Mouse (Mus musculus) MEL-GATA-1-ER (cell line): ENCODE data around the gene Gm6993.

Source experiments
- DNase-seq: peaks from one replicate; pipeline ENCODE4 v3.0.0-alpha.2; 2012; ENCODE audit warnings: low read depth; ENCODE audit errors: extremely low read depth

Gene Gm6993

DNA sequence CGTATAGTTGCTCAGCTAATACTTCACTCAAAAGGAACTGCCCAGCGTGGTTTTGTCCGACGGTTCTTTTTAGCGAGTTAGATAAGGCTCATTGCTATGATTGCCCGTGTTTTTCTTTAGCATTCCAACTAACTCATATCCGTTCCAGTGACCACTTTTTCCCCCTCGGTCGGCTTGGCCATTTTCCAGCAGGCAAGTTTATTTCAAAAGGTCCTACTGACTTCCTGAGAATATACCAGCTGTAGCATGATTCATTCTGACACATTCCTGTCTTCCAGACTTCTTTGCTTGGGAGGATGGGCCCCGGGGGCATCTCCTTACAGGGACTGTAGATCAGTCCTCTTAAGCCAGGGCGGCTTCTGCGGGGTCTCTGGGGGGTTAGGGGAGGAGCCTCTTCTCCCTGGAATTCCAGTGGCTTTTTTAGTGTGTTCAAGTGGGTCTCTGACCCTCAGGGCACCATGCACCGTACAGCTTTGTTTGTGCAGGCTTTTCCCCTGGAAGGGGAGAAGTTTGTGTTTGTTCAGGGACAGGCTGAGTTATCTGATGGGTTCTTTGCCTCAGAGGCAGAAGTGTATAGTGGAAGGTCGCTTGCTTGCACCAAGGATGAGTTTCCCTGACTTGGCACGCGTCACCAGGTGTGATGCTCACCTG lies 30.9 kb downstream of the Gm6993 start:
- no peak for DNase-seq

DNA sequence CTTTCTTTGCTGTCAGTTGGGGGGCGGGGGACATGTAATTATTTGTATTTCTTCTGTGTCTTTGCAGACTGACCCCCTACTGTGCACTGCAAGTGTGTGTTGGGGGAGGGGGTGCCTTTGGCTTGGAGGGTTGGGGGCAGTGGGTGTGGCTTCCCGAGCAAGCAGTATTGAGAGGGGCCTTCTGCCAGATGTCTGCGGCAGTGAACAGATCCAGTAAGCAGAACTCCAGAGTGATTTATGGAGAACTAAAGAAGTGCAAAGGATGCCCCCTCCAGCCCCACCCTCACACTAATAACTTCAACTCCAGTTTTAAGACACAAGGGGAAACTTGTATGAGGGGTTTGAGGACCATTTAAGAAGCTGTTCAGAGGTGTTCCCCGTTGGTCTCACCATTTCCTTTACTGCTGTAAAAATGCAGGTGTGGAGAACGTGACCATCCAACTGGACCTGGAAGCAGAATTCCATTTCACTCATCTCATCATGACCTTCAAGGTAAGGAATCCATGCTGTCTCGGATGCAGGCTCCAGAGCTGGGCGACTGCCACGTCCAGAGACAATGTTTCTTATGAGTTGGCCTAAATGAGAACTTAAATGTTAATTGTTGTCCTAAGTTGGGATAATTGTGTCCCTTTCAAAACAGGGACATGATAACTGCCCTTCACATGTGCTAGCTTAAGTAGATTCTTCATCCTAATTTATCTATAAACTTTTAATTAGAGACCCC lies 31.6 kb downstream of the Gm6993 start:
- DNase-seq = no peak

- DNase-seq = no peak
Measured at GRCm38 (mm10) chr12:31272846-31273245, 32.3 kb downstream of the Gm6993 start.

DNA sequence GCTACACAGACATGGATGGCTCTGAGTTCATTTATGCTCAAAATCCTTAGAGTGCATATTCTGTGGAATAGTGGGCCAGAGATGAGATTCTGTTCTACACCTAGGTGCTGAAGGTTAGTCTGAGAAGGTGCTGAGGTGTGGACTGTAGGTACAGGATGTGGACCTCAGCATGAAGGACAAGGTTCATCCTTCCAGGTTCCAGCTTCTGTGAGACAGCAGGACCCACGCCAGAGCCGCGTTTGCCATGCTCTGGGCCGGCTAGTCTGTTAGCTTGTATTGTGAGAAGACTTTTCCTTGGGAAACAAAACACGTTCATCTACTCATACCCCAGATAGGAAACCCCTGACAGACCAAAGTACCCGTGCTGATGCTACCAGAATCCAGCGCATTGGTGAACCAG lies 33.1 kb downstream of the Gm6993 start:
- no peak for DNase-seq

DNA sequence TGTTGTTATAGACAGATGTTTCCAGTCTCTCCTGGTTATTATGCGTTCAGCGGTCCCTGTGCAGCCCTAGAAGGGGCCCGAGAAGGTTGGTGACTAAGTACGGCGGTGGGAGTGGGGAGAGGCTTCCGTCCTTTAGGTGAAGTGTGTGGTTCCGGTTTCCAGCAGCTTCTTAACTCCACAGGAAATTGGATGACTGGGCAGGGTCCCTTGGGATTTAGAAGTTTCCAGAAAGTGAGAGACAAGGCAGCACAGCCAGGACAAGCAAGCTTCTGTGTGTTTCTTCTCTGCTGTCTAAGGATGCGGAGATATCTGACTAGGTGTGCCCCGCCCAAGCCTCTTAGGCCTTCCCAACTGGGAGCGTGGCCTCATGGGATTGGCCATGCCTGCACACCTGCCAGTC lies 34.8 kb downstream of the Gm6993 start:
- no peak for DNase-seq

GRCm38 (mm10) chr12:31278270-31278669 lies 37.7 kb downstream of the Gm6993 start:
- DNase-seq = no peak

GRCm38 (mm10) chr12:31280318-31280717 lies 39.7 kb downstream of the Gm6993 start:
- DNase-seq = no peak

DNA sequence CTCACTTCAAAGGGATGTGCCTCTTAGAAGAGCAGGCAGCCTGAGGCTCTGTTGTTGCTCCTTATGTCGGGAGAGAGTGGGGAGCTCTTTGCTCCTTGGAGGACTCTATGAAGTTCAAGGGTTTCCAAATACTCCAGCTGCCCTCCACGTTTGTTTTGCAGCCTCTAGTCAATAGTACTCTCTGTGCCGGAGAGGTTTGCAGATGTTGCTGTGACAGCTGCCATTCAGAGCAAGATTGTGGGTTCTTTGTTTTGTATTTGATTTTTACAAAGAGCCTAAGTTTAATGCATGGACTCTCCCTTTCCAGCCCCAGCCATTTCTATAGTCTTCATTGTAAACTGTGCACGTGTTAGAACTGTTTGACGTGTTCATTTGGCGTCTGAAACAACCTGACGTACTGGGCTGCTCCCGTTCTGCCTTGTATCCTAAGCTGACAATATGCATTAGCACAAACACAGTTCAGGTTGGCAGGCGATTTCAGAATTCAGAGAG lies 40.6 kb downstream of the Gm6993 start:
- DNase-seq = no peak

DNA sequence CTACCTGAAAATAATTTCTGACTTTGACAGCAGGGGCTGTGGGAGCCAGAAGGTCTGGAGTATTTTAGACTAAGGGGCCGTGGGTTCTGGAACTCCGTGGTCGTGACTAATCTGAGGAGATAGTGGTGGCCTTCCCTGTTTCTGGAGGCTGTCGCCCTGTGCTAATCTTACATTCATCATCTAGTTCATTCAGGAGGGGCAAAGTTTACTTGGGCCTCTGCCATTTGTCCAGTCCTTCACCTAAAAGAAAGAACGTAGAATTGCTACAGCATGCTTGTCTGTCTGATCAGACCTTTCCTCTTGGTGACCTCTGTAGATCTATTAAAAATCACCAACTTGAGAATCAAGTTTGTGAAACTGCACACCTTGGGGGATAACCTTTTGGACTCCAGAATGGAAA lies 41.7 kb downstream of the Gm6993 start:
- DNase-seq = no peak

DNA sequence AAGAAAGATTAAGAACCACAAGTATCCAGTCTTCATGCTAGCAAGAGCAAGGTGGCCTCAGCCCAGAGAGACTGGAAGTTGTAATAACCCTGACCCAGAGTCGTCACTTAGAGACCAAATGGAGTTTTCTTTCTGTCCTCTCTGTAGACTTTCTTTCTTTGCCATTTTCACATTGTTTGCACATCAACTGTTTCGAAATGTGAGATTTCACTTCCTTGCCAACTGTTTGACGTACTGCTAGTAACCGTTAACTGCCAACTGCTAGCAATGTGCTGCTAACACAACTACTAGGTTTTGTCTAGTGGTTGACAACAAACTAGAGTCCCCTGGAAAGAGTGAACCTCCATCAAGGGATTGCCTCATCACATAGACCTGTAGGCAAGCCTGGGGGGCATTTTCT lies 42.6 kb downstream of the Gm6993 start:
- no peak for DNase-seq

GRCm38 (mm10) chr12:31283617-31284136 lies 43.1 kb downstream of the Gm6993 start:
- DNase-seq = no peak

GRCm38 (mm10) chr12:31289046-31289445 lies 48.5 kb downstream of the Gm6993 start:
- no peak for DNase-seq
